Mouse (Mus musculus): ENCODE results near the gene Gng2.

- TF ChIP-seq POLR2A (IDR thresholded peaks at IDR 0.05; ENCODE audit: low read depth, low read length) = no peak
- TF ChIP-seq CTCF (IDR thresholded peaks at IDR 0.05; ENCODE audit: extremely low read depth, insufficient read length, insufficient replicate concordance, low read depth, low read length) = peak; percentile 15; the same call in 1 of the 2 replicates
Measured at GRCm38 (mm10) chr14:20004777-20005289, 27.4 kb upstream of the Gng2 start.

All from small intestine, adult 2 months (tissue).